17 mouse cellular contexts compared by ENCODE assay signal in genomic region chr13:52654081-52654829, GRCm38 (mm10).
DNase-seq lines count a peak whose midpoint lies in the region; ATAC-seq and TF ChIP-seq lines count a peak whose summit lies in the region.
"Had no signal": no experiment of that assay in that cellular context is flagged by ENCODE, and none has a peak within 500 bp of the region (broad histone marks: within the 10 kb centered on the region; RNA-seq: fewer than 3 reads in every experiment).

No protein-coding gene starts in this region.

- DNase-seq in forebrain, postnatal 0 days, result peak; percentile 29
- DNase-seq in forebrain, embryonic 11.5 days (ENCODE audit: low spot score), result no peak
- DNase-seq in midbrain, embryonic 11.5 days (ENCODE audit: low spot score, missing footprints), result peak; percentile 72
- no peak for DNase-seq in midbrain, embryonic 14.5 days
- DNase-seq in heart, postnatal 4 days, result peak; percentile 53
- DNase-seq in splenic B cell, adult 2 months (ENCODE audit: low read depth, low spot score), result peak; percentile 13
- no peak for DNase-seq in right cerebral cortex, postnatal 25 days
- DNase-seq in embryo, embryonic 10.5 days (ENCODE audit: low spot score), result no peak
- DNase-seq: cerebellum, adult 11 months; cerebellum, postnatal 36 days had no signal

- TF ChIP-seq CTCF in forebrain, postnatal 0 days (IDR thresholded peaks at IDR 0.05; ENCODE audit: low read depth), result no peak

- H3K4me3 ChIP-seq in forebrain, postnatal 0 days (ENCODE audit: low read depth, low read length), result no peak overlapping the region
- H3K4me3 ChIP-seq in forebrain, embryonic 11.5 days (ENCODE audit: low read depth, low read length), result no peak overlapping the region
- H3K4me3 ChIP-seq in midbrain, embryonic 11.5 days (ENCODE audit: low read depth, low read length), result no peak overlapping the region
- no peak overlapping the region for H3K4me3 ChIP-seq in midbrain, embryonic 14.5 days (replicated peaks; ENCODE audit: low read depth, low read length)
- H3K4me3 ChIP-seq: embryonic facial prominence, embryonic 13.5 days; hindbrain, embryonic 12.5 days; intestine, embryonic 15.5 days; midbrain, embryonic 10.5 days; neural tube, embryonic 15.5 days had no signal

- no peaks in the 10 kb centered on the region for H3K36me3 ChIP-seq in forebrain, postnatal 0 days (ENCODE audit: insufficient read depth)
- no peaks in the 10 kb centered on the region for H3K36me3 ChIP-seq in forebrain, embryonic 11.5 days (ENCODE audit: control insufficient read depth, insufficient read depth, low read length)
- H3K36me3 ChIP-seq in midbrain, embryonic 11.5 days (ENCODE audit: control insufficient read depth, insufficient read depth, low read length), result no peaks in the 10 kb centered on the region
- no peaks in the 10 kb centered on the region for H3K36me3 ChIP-seq in midbrain, embryonic 14.5 days (ENCODE audit: control insufficient read depth, insufficient read depth, low read length)
- H3K36me3 ChIP-seq in splenic B cell, adult 2 months (ENCODE audit: control insufficient read depth, insufficient read depth, low read length, poor library complexity, severe bottlenecking), result no peaks in the 10 kb centered on the region
- H3K36me3 ChIP-seq: embryonic facial prominence, embryonic 13.5 days; hindbrain, embryonic 12.5 days; intestine, embryonic 15.5 days; midbrain, embryonic 10.5 days; neural tube, embryonic 15.5 days had no signal

- ATAC-seq in forebrain, postnatal 0 days, result no peak
- no peak for ATAC-seq in forebrain, embryonic 11.5 days (replicated peaks; ENCODE audit: low FRiP score)
- ATAC-seq in midbrain, embryonic 11.5 days (ENCODE audit: low FRiP score), result no peak
- no peak for ATAC-seq in midbrain, embryonic 14.5 days (ENCODE audit: low FRiP score, low TSS enrichment)
- ATAC-seq: activated CD4-positive, CD25-positive, alpha-beta regulatory T cell, adult 4 months; intestine, embryonic 15.5 days had no signal

- H3K27me3 ChIP-seq in forebrain, postnatal 0 days (ENCODE audit: insufficient read depth, low read length), result no peaks in the 10 kb centered on the region
- H3K27me3 ChIP-seq in forebrain, embryonic 11.5 days (ENCODE audit: control insufficient read depth, insufficient read depth, low read length), result no peaks in the 10 kb centered on the region
- no peaks in the 10 kb centered on the region for H3K27me3 ChIP-seq in midbrain, embryonic 11.5 days (ENCODE audit: control insufficient read depth, insufficient read depth, low read length)
- H3K27me3 ChIP-seq in midbrain, embryonic 14.5 days (ENCODE audit: control insufficient read depth, insufficient read depth, low read length), result no peaks in the 10 kb centered on the region; the same call in 1 of the 2 replicates
- no peaks in the 10 kb centered on the region for H3K27me3 ChIP-seq in splenic B cell, adult 2 months (ENCODE audit: control insufficient read depth, insufficient read depth, low read length, poor library complexity, severe bottlenecking)
- H3K27me3 ChIP-seq: intestine, embryonic 15.5 days; neural tube, embryonic 15.5 days had no signal

- no peak overlapping the region for H3K27ac ChIP-seq in forebrain, postnatal 0 days (ENCODE audit: low read depth, low read length)
- H3K27ac ChIP-seq in forebrain, embryonic 11.5 days (ENCODE audit: low read depth, low read length), result no peak overlapping the region
- no peak overlapping the region for H3K27ac ChIP-seq in midbrain, embryonic 11.5 days (ENCODE audit: low read depth, low read length)
- no peak overlapping the region for H3K27ac ChIP-seq in midbrain, embryonic 14.5 days (replicated peaks; ENCODE audit: low read depth, low read length)
- H3K27ac ChIP-seq: embryonic facial prominence, embryonic 13.5 days; hindbrain, embryonic 12.5 days; intestine, embryonic 15.5 days; kidney, postnatal 0 days; midbrain, embryonic 10.5 days; neural tube, embryonic 15.5 days had no signal

- WGBS in forebrain, postnatal 0 days, result 62% methylated on average over 12 of the region's 12 CpGs
- 79% methylated on average over 12 of the region's 12 CpGs for WGBS in forebrain, embryonic 11.5 days
- WGBS in midbrain, embryonic 11.5 days, result 77% methylated on average over 12 of the region's 12 CpGs
- WGBS in midbrain, embryonic 14.5 days, result 78% methylated on average over 12 of the region's 12 CpGs

- H3K9me3 ChIP-seq in forebrain, postnatal 0 days (ENCODE audit: low read length), result no peaks in the 10 kb centered on the region
- no peaks in the 10 kb centered on the region for H3K9me3 ChIP-seq in forebrain, embryonic 11.5 days (ENCODE audit: control insufficient read depth, low read length)
- H3K9me3 ChIP-seq in midbrain, embryonic 11.5 days (ENCODE audit: control insufficient read depth, low read length), result no peaks in the 10 kb centered on the region
- no peaks in the 10 kb centered on the region for H3K9me3 ChIP-seq in midbrain, embryonic 14.5 days (ENCODE audit: control insufficient read depth, low read length)
- H3K9me3 ChIP-seq: embryonic facial prominence, embryonic 13.5 days; hindbrain, embryonic 12.5 days; intestine, embryonic 15.5 days; midbrain, embryonic 10.5 days; neural tube, embryonic 15.5 days had no signal

- no peaks in the 10 kb centered on the region for H3K4me1 ChIP-seq in forebrain, postnatal 0 days (ENCODE audit: insufficient read depth)
- no peaks in the 10 kb centered on the region for H3K4me1 ChIP-seq in forebrain, embryonic 11.5 days (replicated peaks; ENCODE audit: control insufficient read depth, insufficient read depth, low read length)
- no peaks in the 10 kb centered on the region for H3K4me1 ChIP-seq in midbrain, embryonic 11.5 days (ENCODE audit: control insufficient read depth, insufficient read depth, low read length)
- H3K4me1 ChIP-seq in midbrain, embryonic 14.5 days (ENCODE audit: control insufficient read depth, insufficient read depth, low read length), result no peaks in the 10 kb centered on the region
- H3K4me1 ChIP-seq: embryonic facial prominence, embryonic 13.5 days; hindbrain, embryonic 12.5 days; neural tube, embryonic 15.5 days had no signal

- no peak overlapping the region for H3K4me2 ChIP-seq in forebrain, postnatal 0 days (ENCODE audit: low read depth)
- no peak overlapping the region for H3K4me2 ChIP-seq in forebrain, embryonic 11.5 days (ENCODE audit: low read depth, low read length, severe bottlenecking)
- H3K4me2 ChIP-seq in midbrain, embryonic 11.5 days, result no peak overlapping the region
- no peak overlapping the region for H3K4me2 ChIP-seq in midbrain, embryonic 14.5 days (ENCODE audit: low read length)
- H3K4me2 ChIP-seq: embryonic facial prominence, embryonic 13.5 days; hindbrain, embryonic 12.5 days; intestine, embryonic 15.5 days; neural tube, embryonic 15.5 days had no signal

- no peak overlapping the region for H3K9ac ChIP-seq in forebrain, postnatal 0 days
- H3K9ac ChIP-seq in forebrain, embryonic 11.5 days (ENCODE audit: low read length), result no peak overlapping the region
- no peak overlapping the region for H3K9ac ChIP-seq in midbrain, embryonic 11.5 days (ENCODE audit: low read length)
- no peak overlapping the region for H3K9ac ChIP-seq in midbrain, embryonic 14.5 days (replicated peaks; ENCODE audit: low read length)
- H3K9ac ChIP-seq: embryonic facial prominence, embryonic 13.5 days; hindbrain, embryonic 12.5 days; intestine, embryonic 15.5 days; neural tube, embryonic 15.5 days had no signal

Comparison
In these comparisons a context has a peak if more than half of its experiments do, and no peak if none do; other contexts are left out.
1. DNase-seq: peak in forebrain, postnatal 0 days (single experiment), midbrain, embryonic 11.5 days (single experiment), heart, postnatal 4 days (single experiment) and splenic B cell, adult 2 months (single experiment); none in forebrain, embryonic 11.5 days (single experiment), midbrain, embryonic 14.5 days (single experiment), right cerebral cortex, postnatal 25 days (single experiment) and embryo, embryonic 10.5 days (single experiment).